ENCODE assay signal across 27 mouse cellular contexts in genomic region chr4:44906399-44906798, GRCm38 (mm10).
A peak's percentile ranks its signal among the peaks of the same experiment; 100 is the strongest.
DNase-seq lines count a peak whose midpoint lies in the region; ATAC-seq and TF ChIP-seq lines count a peak whose summit lies in the region.
"Had no signal": no experiment of that assay in that cellular context is flagged by ENCODE, and none has a peak within 500 bp of the region (broad histone marks: within the 10 kb centered on the region; RNA-seq: fewer than 3 reads in every experiment).

No protein-coding gene starts in this region.

- TF ChIP-seq POLR2A in bone marrow, adult 2 months (IDR thresholded peaks at IDR 0.05; ENCODE audit: borderline replicate concordance, control insufficient read depth, low read depth, low read length): no peak
- TF ChIP-seq POLR2A in brain, embryonic 14.5 days (IDR thresholded peaks at IDR 0.05; ENCODE audit: borderline replicate concordance, extremely low read depth, insufficient read depth, insufficient read length, poor library complexity, severe bottlenecking): no peak

- TF ChIP-seq CTCF in bone marrow, adult 2 months (IDR thresholded peaks at IDR 0.05; ENCODE audit: control insufficient read depth, insufficient read depth, low read length): no peak
- no peak for TF ChIP-seq CTCF in brain, embryonic 14.5 days (IDR thresholded peaks at IDR 0.05; ENCODE audit: borderline replicate concordance, extremely low read depth, insufficient read depth, insufficient read length)

- H3K36me3 ChIP-seq in hindbrain, embryonic 10.5 days: no peaks in the 10 kb centered on the region
- H3K36me3 ChIP-seq in hindbrain, embryonic 11.5 days (ENCODE audit: control insufficient read depth, insufficient read depth, low read length): no peaks in the 10 kb centered on the region
- H3K36me3 ChIP-seq in midbrain, embryonic 12.5 days: no peaks in the 10 kb centered on the region
- no peaks in the 10 kb centered on the region for H3K36me3 ChIP-seq in midbrain, embryonic 11.5 days (ENCODE audit: control insufficient read depth, insufficient read depth, low read length)
- H3K36me3 ChIP-seq: embryonic facial prominence, embryonic 10.5 days; embryonic facial prominence, embryonic 15.5 days; limb, embryonic 12.5 days; liver, embryonic 15.5 days; neural tube, embryonic 13.5 days had no signal

- no peak overlapping the region for H3K9ac ChIP-seq in hindbrain, embryonic 11.5 days (ENCODE audit: low read depth, low read length)
- no peak overlapping the region for H3K9ac ChIP-seq in midbrain, embryonic 12.5 days (replicated peaks)
- H3K9ac ChIP-seq in midbrain, embryonic 11.5 days (ENCODE audit: low read length): no peak overlapping the region
- H3K9ac ChIP-seq: embryonic facial prominence, embryonic 15.5 days; limb, embryonic 12.5 days; liver, embryonic 15.5 days; lung, embryonic 14.5 days had no signal

- no peak overlapping the region for H3K4me3 ChIP-seq in hindbrain, embryonic 10.5 days
- H3K4me3 ChIP-seq in hindbrain, embryonic 11.5 days (ENCODE audit: low read depth, low read length): no peak overlapping the region
- H3K4me3 ChIP-seq in midbrain, embryonic 12.5 days: no peak overlapping the region
- no peak overlapping the region for H3K4me3 ChIP-seq in midbrain, embryonic 11.5 days (ENCODE audit: low read depth, low read length)
- no peak overlapping the region for H3K4me3 ChIP-seq in bone marrow, adult 2 months (replicated peaks; ENCODE audit: control insufficient read depth, low read depth, low read length)
- H3K4me3 ChIP-seq: embryonic facial prominence, embryonic 10.5 days; embryonic facial prominence, embryonic 15.5 days; gastrocnemius, adult 2 months; limb, embryonic 12.5 days; liver, embryonic 15.5 days; neural tube, embryonic 13.5 days had no signal

- H3K4me2 ChIP-seq in hindbrain, embryonic 11.5 days (replicated peaks; ENCODE audit: low read depth, low read length): no peak overlapping the region
- H3K4me2 ChIP-seq in midbrain, embryonic 12.5 days (replicated peaks): no peak overlapping the region
- H3K4me2 ChIP-seq in midbrain, embryonic 11.5 days: no peak overlapping the region
- H3K4me2 ChIP-seq: embryonic facial prominence, embryonic 15.5 days; heart, embryonic 11.5 days; limb, embryonic 12.5 days; liver, embryonic 15.5 days; lung, embryonic 14.5 days had no signal

- peak overlapping the region; percentile 50; the same call in 1 of the 2 replicates for H3K27ac ChIP-seq in hindbrain, embryonic 10.5 days
- H3K27ac ChIP-seq in hindbrain, embryonic 11.5 days (ENCODE audit: low read depth, low read length): no peak overlapping the region
- 0 out of 2 replicates have a peak overlapping the region, but pooled peaks have one; percentile 50 for H3K27ac ChIP-seq in midbrain, embryonic 12.5 days (replicated peaks)
- no peak overlapping the region for H3K27ac ChIP-seq in midbrain, embryonic 11.5 days (ENCODE audit: low read depth, low read length)
- peak overlapping the region; percentile 40; the same call in 1 of the 2 replicates for H3K27ac ChIP-seq in bone marrow, adult 2 months (ENCODE audit: control insufficient read depth, insufficient read depth, low read depth, low read length, poor library complexity)
- H3K27ac ChIP-seq: embryonic facial prominence, embryonic 10.5 days; embryonic facial prominence, embryonic 15.5 days; gastrocnemius, adult 2 months; limb, embryonic 12.5 days; liver, embryonic 15.5 days had no signal

- 75% methylated on average over 4 of the region's 4 CpGs for WGBS in hindbrain, embryonic 10.5 days
- whole genome bisulfite sequencing in hindbrain, embryonic 11.5 days: 73% methylated on average over 4 of the region's 4 CpGs
- 55% methylated on average over 4 of the region's 4 CpGs for WGBS in midbrain, embryonic 12.5 days
- WGBS in midbrain, embryonic 11.5 days: 50% methylated on average over 4 of the region's 4 CpGs
- 73% methylated on average over 4 of the region's 4 CpGs for WGBS in bone marrow, adult 2 months

- peaks cover 24% of the 10 kb centered on the region for H3K4me1 ChIP-seq in hindbrain, embryonic 10.5 days (replicated peaks)
- H3K4me1 ChIP-seq in hindbrain, embryonic 11.5 days (replicated peaks; ENCODE audit: control insufficient read depth, insufficient read depth, low read length): peaks cover 4% of the 10 kb centered on the region
- H3K4me1 ChIP-seq in midbrain, embryonic 12.5 days: peaks cover 18% of the 10 kb centered on the region
- peaks cover 14% of the 10 kb centered on the region for H3K4me1 ChIP-seq in midbrain, embryonic 11.5 days (ENCODE audit: control insufficient read depth, insufficient read depth, low read length)
- no peaks in the 10 kb centered on the region for H3K4me1 ChIP-seq in bone marrow, adult 2 months (ENCODE audit: control insufficient read depth, insufficient read depth, low read length)
- H3K4me1 ChIP-seq: liver, embryonic 15.5 days had no signal

- no peak for DNase-seq in hindbrain, embryonic 10.5 days (ENCODE audit: low spot score)
- no peak for DNase-seq in hindbrain, embryonic 11.5 days (ENCODE audit: low spot score)
- DNase-seq in midbrain, embryonic 11.5 days (ENCODE audit: low spot score, missing footprints): no peak
- DNase-seq in brain, embryonic 14.5 days (ENCODE audit: low read depth): peak; percentile 55
- no peak for DNase-seq in urinary bladder, adult 2 months (ENCODE audit: low spot score)
- no peak for DNase-seq in yolk sac, embryonic 10.5 days (ENCODE audit: low spot score)
- DNase-seq: gastrocnemius, adult 2 months; gastrocnemius, postnatal 36 days; heart, postnatal 36 days; kidney, adult 9 months; kidney, postnatal 10 days; layer of hippocampus, adult 9-11 months; lung, postnatal 14 days; right cerebral cortex, adult 18-20 months; thymus, postnatal 4 days had no signal

- H3K9me3 ChIP-seq in hindbrain, embryonic 10.5 days: no peaks in the 10 kb centered on the region
- H3K9me3 ChIP-seq in hindbrain, embryonic 11.5 days (ENCODE audit: control insufficient read depth, low read length): no peaks in the 10 kb centered on the region
- no peaks in the 10 kb centered on the region for H3K9me3 ChIP-seq in midbrain, embryonic 12.5 days
- H3K9me3 ChIP-seq in midbrain, embryonic 11.5 days (ENCODE audit: control insufficient read depth, low read length): no peaks in the 10 kb centered on the region
- H3K9me3 ChIP-seq: embryonic facial prominence, embryonic 10.5 days; embryonic facial prominence, embryonic 15.5 days; limb, embryonic 12.5 days; liver, embryonic 15.5 days; neural tube, embryonic 13.5 days had no signal

- no peak for ATAC-seq in hindbrain, embryonic 11.5 days (ENCODE audit: low FRiP score)
- ATAC-seq in midbrain, embryonic 12.5 days (ENCODE audit: low FRiP score, low read depth): no peak
- ATAC-seq in midbrain, embryonic 11.5 days (ENCODE audit: low FRiP score): no peak
- ATAC-seq: activated CD4-positive, CD25-positive, alpha-beta regulatory T cell, adult 4 months; intestine, postnatal 0 days had no signal

- H3K27me3 ChIP-seq in hindbrain, embryonic 10.5 days (ENCODE audit: insufficient read depth, poor library complexity, severe bottlenecking): peaks cover 10% of the 10 kb centered on the region; the same call in 1 of the 2 replicates
- no peaks in the 10 kb centered on the region; the same call in 1 of the 2 replicates for H3K27me3 ChIP-seq in hindbrain, embryonic 11.5 days (ENCODE audit: control insufficient read depth, insufficient read depth, low read length)
- peaks cover 15% of the 10 kb centered on the region for H3K27me3 ChIP-seq in midbrain, embryonic 12.5 days
- peaks cover 4% of the 10 kb centered on the region for H3K27me3 ChIP-seq in midbrain, embryonic 11.5 days (ENCODE audit: control insufficient read depth, insufficient read depth, low read length)
- H3K27me3 ChIP-seq: CH12.LX; embryonic facial prominence, embryonic 15.5 days; limb, embryonic 12.5 days; liver, embryonic 15.5 days; neural tube, embryonic 13.5 days had no signal

Comparison
In these comparisons a context has a peak if more than half of its experiments do, and no peak if none do; other contexts are left out.
1. H3K27ac ChIP-seq: peak in hindbrain, embryonic 10.5 days (single experiment), midbrain, embryonic 12.5 days (single experiment) and bone marrow, adult 2 months (single experiment); none in hindbrain, embryonic 11.5 days (single experiment) and midbrain, embryonic 11.5 days (single experiment).